Mouse (Mus musculus) gastrocnemius, adult 2 months (tissue): ENCODE data around the gene Pcbp4. TPM values are rescaled to one million over a fixed set of nuclear protein-coding genes. Genes with fewer than 3 reads are reported as not detected.
"Not testable (repeated sequence)": the region's sequence is repeated elsewhere in the genome, so short reads cannot be mapped to it uniquely, and the experiment has no call there.

Experiments used
- DNase-seq: peaks from one replicate; pipeline ENCODE4 v3.0.0; 2022
- H3K27ac ChIP-seq: fragments of 200-600 bp; 2 replicates; pipeline ENCODE4 v1.8.1; 2022; ENCODE audit warnings: mild to moderate bottlenecking
- H3K4me3 ChIP-seq: fragments of 200-600 bp; 2 replicates; pipeline ENCODE4 v1.8.1; 2022; ENCODE audit warnings: mild to moderate bottlenecking, moderate library complexity
- CTCF ChIP-seq: fragments of 200-600 bp; IDR thresholded peaks from 2 replicates; pipeline ENCODE4 v1.8.1; 2022; ENCODE audit warnings: antibody characterized with exemption, mild to moderate bottlenecking, moderate library complexity
- intact Hi-C: fragments of 180-260 bp; cut with DNase I; formaldehyde crosslinking; loops from one replicate; pipeline ENCODE4 v1.15.1; 2025
- total RNA-seq, 2 experiments: library from RNA; stranded (reverse); gene quantifications; 2 replicates each; pipeline ENCODE4 v1.2.3; 2021

Gene Pcbp4
- total RNA-seq, 2 experiments from 2014 or later = 63.8 to 69.0 TPM

GRCm38 (mm10) chr9:106481075-106481474 lies 28.0 kb downstream of the Pcbp4 start:
- Histone ChIP-seq H3K27ac (no peak overlapping the region), H3K4me3 (no peak overlapping the region)
- intact Hi-C loops = no loop called here
- TF ChIP-seq CTCF = no peak
- peak; percentile 16 for DNase-seq

- no peak for TF ChIP-seq CTCF
- H3K27ac ChIP-seq = no peak overlapping the region
- DNase-seq = no peak
- H3K4me3 ChIP-seq = no peak overlapping the region
- intact Hi-C loops = no loop called here
Measured at GRCm38 (mm10) chr9:106481676-106482075, 28.6 kb downstream of the Pcbp4 start.

- intact Hi-C loops = no loop called here
- Histone ChIP-seq H3K27ac (no peak overlapping the region), H3K4me3 (no peak overlapping the region)
- no peak for TF ChIP-seq CTCF
- peak; percentile 16 for DNase-seq
Measured at GRCm38 (mm10) chr9:106482578-106483115, 29.6 kb downstream of the Pcbp4 start.

- no peak for DNase-seq
- Histone ChIP-seq H3K27ac (no peak overlapping the region), H3K4me3 (no peak overlapping the region)
- intact Hi-C loops = no loop called here
- no peak for TF ChIP-seq CTCF
Measured at GRCm38 (mm10) chr9:106483136-106483535, 30.0 kb downstream of the Pcbp4 start.

- Histone ChIP-seq H3K4me3 (no peak overlapping the region), H3K27ac (no peak overlapping the region)
- DNase-seq = no peak
- TF ChIP-seq CTCF = no peak
- intact Hi-C loops = no loop called here
Measured at GRCm38 (mm10) chr9:106483606-106484005, 30.5 kb downstream of the Pcbp4 start.

GRCm38 (mm10) chr9:106485076-106485475 lies 32.0 kb downstream of the Pcbp4 start:
- intact Hi-C loops = no loop called here
- TF ChIP-seq CTCF = no peak
- Histone ChIP-seq H3K27ac (peak overlapping the region; percentile 8; the same call in 1 of the 2 replicates), H3K4me3 (no peak overlapping the region)
- DNase-seq = no peak

- DNase-seq, intact Hi-C loops, H3K27ac ChIP-seq, H3K4me3 ChIP-seq: not testable (repeated sequence)
Measured at GRCm38 (mm10) chr9:106487602-106488001, 34.5 kb downstream of the Pcbp4 start.

GRCm38 (mm10) chr9:106499667-106500066 lies 46.6 kb downstream of the Pcbp4 start, which contains the start of gene Iqcf1:
Gene Iqcf1, plus strand, starts transcription at chr9:106499967.
- H3K27ac ChIP-seq = no peak within 1 kb of the TSS
- TF ChIP-seq CTCF = no peak
- H3K4me3 ChIP-seq = no peak within 1 kb of the TSS
- DNase-seq = no peak
- intact Hi-C loops = no loop called here

GRCm38 (mm10) chr9:106501846-106502245 lies 48.8 kb downstream of the Pcbp4 start:
- no peak overlapping the region for H3K4me3 ChIP-seq
- intact Hi-C loops = no loop called here
- H3K27ac ChIP-seq = no peak overlapping the region
- no peak for DNase-seq
- TF ChIP-seq CTCF = no peak

GRCm38 (mm10) chr9:106504246-106504645 lies 51.2 kb downstream of the Pcbp4 start:
- H3K27ac ChIP-seq = no peak overlapping the region
- TF ChIP-seq CTCF = no peak
- H3K4me3 ChIP-seq = no peak overlapping the region
- DNase-seq = no peak
- intact Hi-C loops = no loop called here

GRCm38 (mm10) chr9:106509356-106509755 lies 56.3 kb downstream of the Pcbp4 start:
- no peak overlapping the region for H3K27ac ChIP-seq
- no peak for TF ChIP-seq CTCF
- no peak overlapping the region for H3K4me3 ChIP-seq
- intact Hi-C loops = no loop called here
- no peak for DNase-seq

GRCm38 (mm10) chr9:106512729-106513450 lies 59.8 kb downstream of the Pcbp4 start:
- no peak overlapping the region for H3K4me3 ChIP-seq
- DNase-seq = no peak
- intact Hi-C loops = no loop called here
- H3K27ac ChIP-seq = no peak overlapping the region
- no peak for TF ChIP-seq CTCF

- intact Hi-C loops = no loop called here
- H3K27ac ChIP-seq = no peak overlapping the region
- no peak for DNase-seq
- TF ChIP-seq CTCF = no peak
- H3K4me3 ChIP-seq = no peak overlapping the region
Measured at GRCm38 (mm10) chr9:106513566-106513965, 60.5 kb downstream of the Pcbp4 start.

Other genes starting within 250 kb of the Pcbp4 start
- under 1 TPM; 0.17 to 0.23 TPM for gene Tlr9, start 230.7 kb upstream of the Pcbp4 start, total RNA-seq
- 100 to 1,000 TPM; 209 to 290 TPM for gene Alas1, start 204.6 kb upstream of the Pcbp4 start, total RNA-seq
- gene Poc1a, start 172.2 kb upstream of the Pcbp4 start, total RNA-seq = 1 to 10 TPM; 1.4 to 2.1 TPM
- gene Dusp7, start 84.7 kb upstream of the Pcbp4 start, total RNA-seq = 10 to 100 TPM; 26.6 to 34.6 TPM
- 100 to 1,000 TPM; 253 to 301 TPM for gene Rpl29, start 23.8 kb upstream of the Pcbp4 start, total RNA-seq
- gene Acy1, start 15.0 kb upstream of the Pcbp4 start, total RNA-seq = 10 to 100 TPM in 1 of 2 experiments, 1 to 10 TPM in 1; 8.2 to 14.9 TPM
- 1 to 10 TPM; 4.8 to 6.1 TPM for gene Abhd14b, start 5.8 kb upstream of the Pcbp4 start, total RNA-seq
- 10 to 100 TPM; 15.9 to 19.8 TPM for gene Abhd14a, start 5.6 kb upstream of the Pcbp4 start, total RNA-seq
- gene Gpr62, start 12.6 kb downstream of the Pcbp4 start, total RNA-seq = under 1 TPM in 1 of 2 experiments, not detected in 1; 0.15 TPM
- gene Rrp9, start 22.7 kb downstream of the Pcbp4 start, total RNA-seq = 10 to 100 TPM; 23.9 to 24.7 TPM
- 10 to 100 TPM; 60.4 to 75.3 TPM for gene Parp3, start 23.7 kb downstream of the Pcbp4 start, total RNA-seq
- gene Iqcf1, start 46.7 kb downstream of the Pcbp4 start, total RNA-seq = not detected
- not detected for gene Iqcf5, start 61.3 kb downstream of the Pcbp4 start, total RNA-seq
- gene Iqcf3, start 108.3 kb downstream of the Pcbp4 start, total RNA-seq = not detected
- not detected for gene Iqcf4, start 117.7 kb downstream of the Pcbp4 start, total RNA-seq
- gene Iqcf6, start 173.3 kb downstream of the Pcbp4 start, total RNA-seq = not detected
- not detected for gene Grm2, start 202.8 kb downstream of the Pcbp4 start, total RNA-seq
- 10 to 100 TPM; 31.7 to 32.6 TPM for gene Tex264, start 232.6 kb downstream of the Pcbp4 start, total RNA-seq